Mouse (Mus musculus): Measurements from ENCODE around the gene Trp53bp2. TPM values are rescaled to one million over a fixed set of nuclear protein-coding genes. Genes with fewer than 3 reads are reported as not detected.

The Trp53bp2 gene
- polyA plus RNA-seq, 1 experiment from 2014 or later, result 21.2 TPM

DNA sequence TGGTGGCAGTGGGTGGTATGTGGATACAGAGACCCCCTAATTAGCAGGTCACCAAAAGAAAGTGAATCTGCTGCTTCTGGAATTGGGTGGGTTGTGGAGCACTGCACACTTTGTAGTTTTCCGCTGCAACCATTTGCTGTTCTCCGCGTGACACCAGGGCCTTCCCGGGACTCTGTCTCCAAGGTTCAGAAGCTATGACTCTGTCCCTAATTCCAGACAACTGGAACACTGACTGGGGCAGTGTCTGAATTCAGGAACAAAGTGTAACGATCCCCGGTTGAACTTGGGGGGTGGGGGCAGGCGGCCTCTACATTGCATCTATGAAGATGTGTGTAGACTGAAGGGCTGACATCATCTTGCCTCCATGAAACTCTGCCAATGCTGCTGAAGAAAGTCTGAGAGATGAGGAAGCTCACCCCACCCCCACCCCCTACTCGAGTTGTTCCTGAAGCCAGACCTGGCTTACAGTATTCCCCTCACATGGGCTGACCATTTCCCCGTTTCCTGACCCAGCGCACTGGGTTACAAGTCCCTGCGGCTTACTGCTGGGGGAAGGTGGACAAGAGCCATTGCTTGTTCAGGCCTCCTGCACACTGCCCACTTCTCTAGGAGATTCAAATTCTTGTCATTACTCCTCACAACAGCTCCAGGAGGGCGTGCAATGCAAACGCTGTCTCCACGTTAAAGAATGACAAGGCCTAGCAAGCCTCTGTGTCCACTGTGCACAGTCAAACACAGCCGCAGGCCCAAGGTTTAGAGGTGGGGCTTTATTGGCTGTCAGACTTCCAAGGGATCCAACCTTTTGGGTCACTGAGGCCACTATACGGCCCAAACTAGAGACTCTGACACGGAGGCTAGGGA is 85.5 kb downstream of the Trp53bp2 start:
- no peaks in the 10 kb centered on the region for H3K9me3 ChIP-seq
- peaks cover 19% of the 10 kb centered on the region for H3K36me3 ChIP-seq
- H3K4me1 ChIP-seq, result peaks cover 51% of the 10 kb centered on the region
- H3K27ac ChIP-seq, result peak overlapping the region; percentile 30; the same call in 1 of the 2 replicates
- no peak overlapping the region for H3K4me3 ChIP-seq
- no peak for ATAC-seq (ENCODE audit: borderline replicate concordance, extremely low read depth, low FRiP score, low TSS enrichment)
- WGBS, result 51% methylated on average over 17 of the region's 17 CpGs
- no peak overlapping the region for H3K9ac ChIP-seq
- no peaks in the 10 kb centered on the region for H3K27me3 ChIP-seq
- no peak overlapping the region for H3K4me2 ChIP-seq

DNA sequence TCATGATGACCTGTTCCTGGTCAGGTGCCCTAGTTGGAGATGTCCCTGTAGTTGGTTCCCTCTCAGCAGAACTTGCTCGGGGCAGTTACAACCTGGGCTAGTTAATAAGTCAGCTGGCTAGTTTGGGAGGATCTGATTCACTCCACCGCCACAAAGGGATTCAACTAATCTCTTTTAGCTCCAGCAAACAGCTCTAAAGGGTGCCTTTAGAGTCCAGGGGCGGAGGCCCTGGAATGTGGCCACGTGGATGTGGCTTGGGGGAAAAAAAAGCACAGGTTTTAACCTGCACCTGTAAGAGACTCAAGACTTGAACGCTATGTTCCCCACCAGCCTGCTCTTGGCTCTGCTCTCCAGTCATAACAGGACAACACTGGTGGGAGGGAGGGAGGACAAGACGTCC is 87.7 kb downstream of the Trp53bp2 start:
- Histone ChIP-seq H3K27me3 (no peaks in the 10 kb centered on the region), H3K9me3 (no peaks in the 10 kb centered on the region), H3K9ac (no peak overlapping the region), H3K27ac (peak overlapping the region; percentile 52), H3K4me1 (peaks cover 60% of the 10 kb centered on the region), H3K36me3 (peaks cover 9% of the 10 kb centered on the region; the same call in 1 of the 2 replicates), H3K4me3 (no peak overlapping the region), H3K4me2 (no peak overlapping the region)
- WGBS, result 55% methylated on average over 6 of the region's 6 CpGs
- ATAC-seq (ENCODE audit: borderline replicate concordance, extremely low read depth, low FRiP score, low TSS enrichment), result no peak

DNA sequence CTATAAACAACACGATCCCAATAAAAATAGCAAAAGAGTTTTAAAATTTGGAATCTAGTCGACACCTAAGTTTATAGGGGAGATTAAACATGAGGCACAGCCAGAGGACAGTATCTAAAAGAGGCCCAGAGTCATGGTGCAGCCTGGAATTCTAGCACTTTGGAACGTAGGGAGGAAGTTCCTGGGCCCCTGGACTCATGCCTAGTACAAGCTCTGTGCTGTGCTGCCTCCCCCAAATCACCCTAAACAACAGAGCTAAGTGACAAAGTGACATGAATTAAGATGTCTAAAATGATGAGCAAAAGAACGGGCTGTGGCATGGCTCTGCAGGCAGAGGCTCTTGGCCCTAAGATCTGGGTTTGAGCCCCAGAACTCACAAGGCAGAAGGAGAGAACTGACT is 88.8 kb downstream of the Trp53bp2 start:
- WGBS, result 32% methylated on average over 4 of the region's 4 CpGs
- ATAC-seq (ENCODE audit: borderline replicate concordance, extremely low read depth, low FRiP score, low TSS enrichment), result no peak
- H3K4me2 ChIP-seq, result no peak overlapping the region

DNA sequence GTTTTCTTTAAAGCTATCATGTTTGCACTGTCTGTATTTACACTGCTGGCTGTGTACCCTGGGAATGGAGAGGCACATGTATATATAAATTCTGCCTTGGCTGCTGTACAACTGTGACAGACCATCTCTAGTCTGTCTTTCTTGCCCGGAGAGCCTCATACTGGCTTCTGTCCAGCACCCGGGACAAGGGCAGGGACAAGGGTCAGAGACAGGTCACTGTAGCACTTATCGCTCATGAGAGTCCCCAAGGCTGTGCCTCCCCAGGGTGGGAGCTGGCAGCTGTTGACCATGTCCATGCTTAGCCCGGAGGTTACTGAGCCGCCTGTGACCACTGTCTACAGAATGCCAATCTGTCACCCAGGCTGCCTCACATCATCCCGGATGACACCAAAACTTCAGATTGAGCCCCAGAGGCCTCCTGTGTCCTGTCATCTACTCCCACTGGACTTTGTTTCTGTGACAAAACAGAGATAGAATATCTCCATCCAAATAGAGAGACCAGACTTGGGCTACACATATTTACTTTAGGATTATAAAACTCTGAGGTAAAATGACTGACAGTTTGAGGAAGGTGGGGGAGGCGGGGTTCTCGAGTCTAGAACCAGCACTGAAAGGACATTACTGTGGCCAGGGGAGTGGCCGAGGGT is 90.6 kb downstream of the Trp53bp2 start:
- H3K4me2 ChIP-seq, result no peak overlapping the region
- peak; percentile 77 for ATAC-seq (ENCODE audit: borderline replicate concordance, extremely low read depth, low FRiP score, low TSS enrichment)
- no peak overlapping the region for H3K9ac ChIP-seq
- H3K4me3 ChIP-seq, result no peak overlapping the region
- H3K27me3 ChIP-seq, result no peaks in the 10 kb centered on the region
- peak overlapping the region; percentile 67 for H3K27ac ChIP-seq
- no peaks in the 10 kb centered on the region for H3K36me3 ChIP-seq
- H3K4me1 ChIP-seq, result peaks cover 82% of the 10 kb centered on the region
- H3K9me3 ChIP-seq, result no peaks in the 10 kb centered on the region
- 41% methylated on average over 9 of the region's 9 CpGs for WGBS

More for the DNA sequence above, 88.8 kb downstream of the Trp53bp2 start:
- no peak overlapping the region for H3K4me3 ChIP-seq
- no peaks in the 10 kb centered on the region for H3K27me3 ChIP-seq
- H3K9ac ChIP-seq, result no peak overlapping the region
- no peaks in the 10 kb centered on the region for H3K9me3 ChIP-seq
- H3K36me3 ChIP-seq, result peaks cover under 1% of the 10 kb centered on the region; the same call in 1 of the 2 replicates
- peaks cover 70% of the 10 kb centered on the region for H3K4me1 ChIP-seq
- H3K27ac ChIP-seq, result no peak overlapping the region

DNA sequence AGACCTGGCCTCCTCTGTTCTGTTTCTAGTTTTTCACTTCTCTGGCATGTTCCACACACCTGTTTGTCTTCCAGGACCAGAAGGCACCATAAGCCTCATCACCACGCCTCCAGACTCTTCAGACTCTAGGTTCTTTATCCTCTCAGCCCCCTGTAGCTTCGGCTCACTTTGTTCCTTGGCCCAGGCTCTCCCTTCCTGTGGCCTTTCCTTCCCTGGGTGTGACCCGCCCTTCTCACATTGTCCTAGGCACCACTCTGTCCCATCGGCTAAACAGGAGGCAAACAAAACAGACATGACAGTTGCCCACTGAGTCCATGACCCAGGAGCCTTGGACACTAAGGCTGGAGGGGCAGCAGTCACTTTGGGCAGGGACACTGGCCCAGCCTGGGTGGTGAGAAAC is 91.3 kb downstream of the Trp53bp2 start:
- Histone ChIP-seq H3K27me3 (no peaks in the 10 kb centered on the region), H3K4me3 (no peak overlapping the region), H3K9ac (no peak overlapping the region), H3K36me3 (no peaks in the 10 kb centered on the region), H3K27ac (peak overlapping the region; percentile 67), H3K4me2 (no peak overlapping the region), H3K9me3 (no peaks in the 10 kb centered on the region), H3K4me1 (peaks cover 82% of the 10 kb centered on the region)
- no peak for ATAC-seq (ENCODE audit: borderline replicate concordance, extremely low read depth, low FRiP score, low TSS enrichment)
- 60% methylated on average over 4 of the region's 4 CpGs for WGBS

DNA sequence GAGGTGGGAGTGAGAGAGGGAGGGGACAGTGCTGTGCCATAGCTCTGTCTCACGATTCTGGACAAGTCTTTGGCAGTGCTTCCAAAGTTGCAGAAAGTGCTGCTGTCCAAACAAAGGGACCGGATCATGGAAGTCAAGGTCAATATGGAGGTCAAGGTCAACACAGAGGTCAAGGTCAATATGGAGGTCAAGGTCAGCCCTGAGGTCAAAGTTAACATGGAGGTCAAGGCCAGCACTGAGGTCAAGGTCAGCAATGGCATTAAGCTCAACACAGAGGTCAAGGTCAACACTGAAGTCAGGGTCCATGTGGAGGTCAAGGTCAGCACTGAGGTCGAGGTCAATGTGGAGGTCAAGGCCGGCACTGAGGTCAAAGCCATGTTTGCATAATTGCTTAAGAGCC is 91.9 kb downstream of the Trp53bp2 start:
- peak overlapping the region; percentile 67; the same call in 1 of the 2 replicates for H3K27ac ChIP-seq
- H3K9ac ChIP-seq, result no peak overlapping the region

DNA sequence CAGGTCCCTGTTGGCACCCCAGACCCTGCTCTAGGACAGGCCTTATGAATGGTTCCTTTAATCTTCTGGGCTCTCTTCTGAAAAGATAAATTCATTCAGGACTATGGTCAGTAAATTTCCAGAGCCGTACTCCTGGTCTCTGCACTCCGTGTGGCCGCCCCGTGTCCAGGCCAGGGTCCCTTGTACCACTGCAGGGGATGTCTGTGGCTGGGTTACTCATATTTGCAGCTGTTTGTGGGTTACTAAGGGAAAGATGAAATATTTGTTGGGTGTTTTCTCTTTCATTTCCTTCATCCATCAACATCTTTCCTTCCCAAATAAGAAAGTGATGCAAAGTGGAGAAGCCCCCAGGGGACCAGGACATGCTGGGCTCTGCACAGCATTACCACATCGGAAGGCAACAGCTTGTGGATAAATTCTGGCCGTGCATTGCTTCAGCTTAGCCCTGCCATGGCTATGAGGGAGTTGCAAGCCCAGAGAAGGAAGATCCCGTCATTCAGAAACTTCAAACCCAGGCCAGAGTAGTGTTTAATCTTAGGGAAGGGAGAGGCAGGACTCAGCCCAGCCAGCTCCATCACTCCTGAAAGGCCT is 92.9 kb downstream of the Trp53bp2 start:
- no peak for ATAC-seq (ENCODE audit: borderline replicate concordance, extremely low read depth, low FRiP score, low TSS enrichment)
- 84% methylated on average over 7 of the region's 7 CpGs for WGBS

More for the DNA sequence above, 91.9 kb downstream of the Trp53bp2 start:
- H3K4me3 ChIP-seq, result no peak overlapping the region
- no peaks in the 10 kb centered on the region for H3K27me3 ChIP-seq
- H3K4me1 ChIP-seq, result peaks cover 84% of the 10 kb centered on the region
- 72% methylated on average over 4 of the region's 4 CpGs for WGBS
- H3K36me3 ChIP-seq, result no peaks in the 10 kb centered on the region
- H3K4me2 ChIP-seq, result no peak overlapping the region
- no peaks in the 10 kb centered on the region for H3K9me3 ChIP-seq
- ATAC-seq (ENCODE audit: borderline replicate concordance, extremely low read depth, low FRiP score, low TSS enrichment), result no peak

DNA sequence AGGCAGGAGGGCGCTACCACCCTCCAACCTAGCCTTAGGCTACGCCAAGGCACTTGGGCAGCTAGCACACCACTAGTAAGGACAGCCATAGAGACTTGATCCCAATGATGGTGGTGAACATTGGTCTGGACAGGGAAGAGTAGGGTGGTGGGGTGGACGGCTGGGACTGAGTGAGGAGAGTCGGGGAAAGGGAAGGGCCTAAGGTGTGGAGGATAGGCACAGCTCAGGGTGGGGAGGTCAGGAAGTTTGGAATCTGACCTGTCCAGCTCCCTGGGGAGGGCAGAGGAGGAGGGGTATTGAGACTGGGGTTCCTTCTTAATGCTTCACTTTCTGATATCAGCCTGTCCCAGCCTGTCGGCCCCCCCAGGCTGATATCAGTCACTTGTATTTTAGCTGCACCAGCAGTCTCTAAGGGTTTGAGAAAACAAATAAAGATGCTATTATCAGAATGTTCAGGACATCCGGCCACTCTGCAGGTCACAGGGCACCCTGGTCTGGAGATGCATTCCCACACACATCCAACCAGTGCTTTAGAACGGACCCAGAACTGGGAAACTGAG is 93.6 kb downstream of the Trp53bp2 start:
- ATAC-seq (ENCODE audit: borderline replicate concordance, extremely low read depth, low FRiP score, low TSS enrichment), result no peak
- peak overlapping the region; percentile 29; the same call in 1 of the 2 replicates for H3K27ac ChIP-seq
- 71% methylated on average over 7 of the region's 7 CpGs for WGBS
- H3K4me3 ChIP-seq, result no peak overlapping the region
- H3K4me2 ChIP-seq, result no peak overlapping the region
- no peak overlapping the region for H3K9ac ChIP-seq
- 0 out of 2 replicates have a peak, but pooled peaks cover 3% of the 10 kb centered on the region for H3K36me3 ChIP-seq
- H3K9me3 ChIP-seq, result no peaks in the 10 kb centered on the region
- peaks cover 79% of the 10 kb centered on the region for H3K4me1 ChIP-seq
- H3K27me3 ChIP-seq, result no peaks in the 10 kb centered on the region

More for the DNA sequence above, 92.9 kb downstream of the Trp53bp2 start:
- 0 out of 2 replicates have a peak, but pooled peaks cover 3% of the 10 kb centered on the region for H3K36me3 ChIP-seq
- no peak overlapping the region for H3K4me2 ChIP-seq
- no peak overlapping the region for H3K9ac ChIP-seq
- H3K27me3 ChIP-seq, result no peaks in the 10 kb centered on the region
- no peak overlapping the region for H3K4me3 ChIP-seq
- H3K9me3 ChIP-seq, result no peaks in the 10 kb centered on the region
- peaks cover 86% of the 10 kb centered on the region for H3K4me1 ChIP-seq
- no peak overlapping the region for H3K27ac ChIP-seq

DNA sequence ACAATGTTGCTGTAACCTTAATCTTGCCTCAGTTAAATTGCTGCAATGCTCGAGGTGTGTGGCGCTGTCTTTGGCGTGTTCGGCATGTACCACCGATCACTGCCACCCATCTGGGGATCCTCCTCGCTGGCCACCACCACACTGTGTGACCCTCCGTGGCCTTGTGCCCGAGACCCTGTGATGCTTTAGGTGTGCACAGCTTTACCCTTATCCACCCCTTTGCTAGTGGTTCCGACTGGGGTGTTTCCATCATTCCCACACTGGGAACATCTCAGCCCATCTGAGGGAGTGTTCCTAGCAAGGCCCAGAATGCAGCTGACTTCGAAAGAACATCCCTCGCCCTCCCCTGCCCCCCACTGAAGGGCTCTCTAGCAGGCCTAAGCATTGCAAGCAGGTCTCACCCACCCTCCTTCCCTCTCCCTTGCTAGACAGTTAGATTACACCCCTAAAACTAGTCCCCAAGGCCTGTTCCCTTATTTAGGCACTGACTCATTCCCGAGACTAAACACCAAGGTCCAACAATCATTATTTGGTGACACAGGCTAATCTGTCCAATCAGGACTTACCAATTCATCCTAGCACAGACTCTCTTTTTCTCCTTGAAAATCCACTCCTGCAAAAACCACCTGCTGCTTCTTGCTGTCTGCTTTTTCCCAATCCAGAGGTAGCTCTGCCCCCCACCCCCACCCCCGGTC is 94.4 kb downstream of the Trp53bp2 start:
- Histone ChIP-seq H3K9ac (no peak overlapping the region), H3K4me1 (peaks cover 75% of the 10 kb centered on the region), H3K27ac (peak overlapping the region; percentile 64), H3K36me3 (0 out of 2 replicates have a peak, but pooled peaks cover 3% of the 10 kb centered on the region), H3K9me3 (no peaks in the 10 kb centered on the region), H3K4me2 (no peak overlapping the region), H3K27me3 (no peaks in the 10 kb centered on the region), H3K4me3 (no peak overlapping the region)
- no peak for ATAC-seq (ENCODE audit: borderline replicate concordance, extremely low read depth, low FRiP score, low TSS enrichment)
- WGBS, result 82% methylated on average over 13 of the region's 13 CpGs

DNA sequence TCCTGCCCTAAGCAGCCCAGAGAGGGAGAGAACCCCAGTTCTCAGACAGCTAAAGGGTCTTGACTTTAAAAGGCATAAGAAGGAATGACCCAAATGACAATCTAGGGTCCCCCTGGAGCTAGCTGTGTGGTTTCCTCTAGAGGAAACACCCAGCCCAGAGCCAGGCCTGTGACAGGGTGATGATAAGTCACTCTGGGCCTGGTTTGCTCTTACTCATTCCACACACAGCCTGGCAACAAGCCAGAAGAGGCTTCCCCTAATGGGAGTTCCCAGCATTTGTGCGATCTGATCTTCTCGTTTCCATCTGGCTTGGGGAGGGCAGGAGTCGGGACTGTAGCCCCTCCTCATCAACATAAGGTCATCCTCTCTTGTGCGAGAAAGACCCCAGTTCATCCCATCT is 95.3 kb downstream of the Trp53bp2 start:
- peak; percentile 39; the same call in 1 of the 2 replicates for ATAC-seq (ENCODE audit: borderline replicate concordance, extremely low read depth, low FRiP score, low TSS enrichment)
- Histone ChIP-seq H3K4me3 (no peak overlapping the region), H3K36me3 (peaks cover 7% of the 10 kb centered on the region; the same call in 1 of the 2 replicates), H3K4me2 (peak overlapping the region; percentile 27), H3K9ac (no peak overlapping the region), H3K27me3 (no peaks in the 10 kb centered on the region), H3K4me1 (peaks cover 71% of the 10 kb centered on the region), H3K9me3 (no peaks in the 10 kb centered on the region), H3K27ac (peak overlapping the region; percentile 64)
- 15% methylated on average over 4 of the region's 4 CpGs for WGBS

DNA sequence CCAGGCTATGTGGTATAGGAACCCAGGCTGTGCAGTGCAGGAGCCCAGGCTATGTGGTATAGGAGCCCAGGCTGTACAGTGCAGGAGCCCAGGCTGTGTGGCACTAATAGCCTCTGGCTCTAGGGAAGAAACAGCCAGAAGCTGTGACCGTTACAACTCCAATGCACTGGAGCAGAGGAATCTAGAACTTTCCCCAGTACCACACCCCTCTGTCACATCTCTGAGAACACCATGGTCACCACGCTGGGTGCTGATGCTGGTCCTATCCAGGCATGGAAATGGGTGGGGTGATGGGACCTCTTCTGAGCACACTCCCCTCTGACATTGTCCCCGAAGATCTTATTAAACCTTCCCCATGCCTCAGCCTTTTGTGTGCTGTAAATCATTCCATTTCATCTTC is 96.3 kb downstream of the Trp53bp2 start:
- peaks cover 10% of the 10 kb centered on the region; the same call in 1 of the 2 replicates for H3K36me3 ChIP-seq
- H3K27me3 ChIP-seq, result no peaks in the 10 kb centered on the region
- no peak overlapping the region for H3K4me2 ChIP-seq
- H3K4me3 ChIP-seq, result no peak overlapping the region
- H3K9me3 ChIP-seq, result no peaks in the 10 kb centered on the region
- peaks cover 69% of the 10 kb centered on the region for H3K4me1 ChIP-seq
- H3K9ac ChIP-seq, result no peak overlapping the region
- no peak for ATAC-seq (ENCODE audit: borderline replicate concordance, extremely low read depth, low FRiP score, low TSS enrichment)
- WGBS, result 91% methylated on average over 3 of the region's 3 CpGs
- H3K27ac ChIP-seq, result peak overlapping the region; percentile 86; the same call in 1 of the 2 replicates
